Mouse (Mus musculus): ENCODE data around the gene Fbln1.
"Not testable (repeated sequence)": the region's sequence is repeated elsewhere in the genome, so short reads cannot be mapped to it uniquely, and the experiment has no call there.

Gene Fbln1

GRCm38 (mm10) chr15:85284651-85285050 lies 78.9 kb downstream of the Fbln1 start:
- no peak for DNase-seq (ENCODE audit: extremely low read depth, low read depth, low spot score)

GRCm38 (mm10) chr15:85294632-85295031 lies 88.9 kb downstream of the Fbln1 start:
- no peak for DNase-seq (ENCODE audit: extremely low read depth, low read depth, low spot score)

GRCm38 (mm10) chr15:85295544-85295943 lies 89.8 kb downstream of the Fbln1 start:
- DNase-seq (ENCODE audit: extremely low read depth, low read depth, low spot score): no peak

GRCm38 (mm10) chr15:85295977-85296376 lies 90.2 kb downstream of the Fbln1 start:
- DNase-seq (ENCODE audit: extremely low read depth, low read depth, low spot score): no peak

- no peak for DNase-seq (ENCODE audit: extremely low read depth, low read depth, low spot score)
Observed at GRCm38 (mm10) chr15:85296538-85296937, 90.8 kb downstream of the Fbln1 start.

GRCm38 (mm10) chr15:85298167-85298781 lies 92.5 kb downstream of the Fbln1 start:
- no peak for DNase-seq (ENCODE audit: extremely low read depth, low read depth, low spot score)

- peak; percentile 33 for DNase-seq (ENCODE audit: extremely low read depth, low read depth, low spot score)
Observed at GRCm38 (mm10) chr15:85298946-85299345, 93.2 kb downstream of the Fbln1 start.

- DNase-seq (ENCODE audit: extremely low read depth, low read depth, low spot score): no peak
Observed at GRCm38 (mm10) chr15:85303241-85303640, 97.5 kb downstream of the Fbln1 start.

- DNase-seq (ENCODE audit: extremely low read depth, low read depth, low spot score): no peak
Observed at GRCm38 (mm10) chr15:85303976-85304375, 98.2 kb downstream of the Fbln1 start.

- DNase-seq (ENCODE audit: extremely low read depth, low read depth, low spot score): no peak
Observed at GRCm38 (mm10) chr15:85307061-85307660, 101.4 kb downstream of the Fbln1 start.

- no peak for DNase-seq (ENCODE audit: extremely low read depth, low read depth, low spot score)
Observed at GRCm38 (mm10) chr15:85311058-85311657, 105.4 kb downstream of the Fbln1 start.

- no peak for DNase-seq (ENCODE audit: extremely low read depth, low read depth, low spot score)
Observed at GRCm38 (mm10) chr15:85315378-85316025, 109.8 kb downstream of the Fbln1 start.

GRCm38 (mm10) chr15:85316342-85317140 lies 110.8 kb downstream of the Fbln1 start:
- DNase-seq (ENCODE audit: extremely low read depth, low read depth, low spot score): no peak

GRCm38 (mm10) chr15:85319924-85320668 lies 114.3 kb downstream of the Fbln1 start:
- no peak for DNase-seq (ENCODE audit: extremely low read depth, low read depth, low spot score)

- no peak for DNase-seq (ENCODE audit: extremely low read depth, low read depth, low spot score)
Observed at GRCm38 (mm10) chr15:85323214-85323613, 117.5 kb downstream of the Fbln1 start.

GRCm38 (mm10) chr15:85324426-85324825 lies 118.7 kb downstream of the Fbln1 start:
- DNase-seq (ENCODE audit: extremely low read depth, low read depth, low spot score): no peak

GRCm38 (mm10) chr15:85327808-85328207 lies 122.1 kb downstream of the Fbln1 start:
- DNase-seq (ENCODE audit: extremely low read depth, low read depth, low spot score): no peak

GRCm38 (mm10) chr15:85328455-85328854 lies 122.7 kb downstream of the Fbln1 start:
- not testable (repeated sequence) for DNase-seq (ENCODE audit: extremely low read depth, low read depth, low spot score)

- no peak for DNase-seq (ENCODE audit: extremely low read depth, low read depth, low spot score)
Observed at GRCm38 (mm10) chr15:85329096-85329495, 123.3 kb downstream of the Fbln1 start.

GRCm38 (mm10) chr15:85330024-85330423 lies 124.3 kb downstream of the Fbln1 start:
- no peak for DNase-seq (ENCODE audit: extremely low read depth, low read depth, low spot score)
